Mouse (Mus musculus): ENCODE data around the gene Mbtd1.

DNA sequence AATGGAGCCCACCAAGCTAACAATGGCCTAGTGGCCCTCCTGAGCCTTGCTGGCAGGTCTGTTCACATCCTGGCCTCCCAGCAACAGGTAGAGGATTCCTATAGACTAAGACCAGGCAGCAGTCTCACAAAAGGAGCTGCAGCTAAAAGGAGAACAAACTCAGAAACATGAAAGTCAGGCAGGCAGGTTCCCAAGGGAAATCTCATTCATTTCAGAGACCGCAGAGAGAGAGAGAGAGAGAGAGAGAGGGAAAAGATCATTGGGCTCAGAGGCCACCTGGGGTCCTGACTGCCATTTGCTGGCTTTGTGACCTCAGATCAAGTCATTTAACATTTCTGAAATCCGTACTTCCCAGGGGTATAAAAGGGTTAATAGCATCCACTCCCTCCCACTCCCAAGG, 38.3 kb upstream of the Mbtd1 start:
- no peak for TF ChIP-seq CTCF (IDR thresholded peaks at IDR 0.05; ENCODE audit: insufficient read depth, low read depth, low read length)
- no peak for TF ChIP-seq POLR2A (IDR thresholded peaks at IDR 0.05; ENCODE audit: insufficient read depth, low read depth, low read length)

All from olfactory bulb, adult 2 months (tissue).